Mouse (Mus musculus): ENCODE measurements around the gene Fn1.

Fn1 gene

DNA sequence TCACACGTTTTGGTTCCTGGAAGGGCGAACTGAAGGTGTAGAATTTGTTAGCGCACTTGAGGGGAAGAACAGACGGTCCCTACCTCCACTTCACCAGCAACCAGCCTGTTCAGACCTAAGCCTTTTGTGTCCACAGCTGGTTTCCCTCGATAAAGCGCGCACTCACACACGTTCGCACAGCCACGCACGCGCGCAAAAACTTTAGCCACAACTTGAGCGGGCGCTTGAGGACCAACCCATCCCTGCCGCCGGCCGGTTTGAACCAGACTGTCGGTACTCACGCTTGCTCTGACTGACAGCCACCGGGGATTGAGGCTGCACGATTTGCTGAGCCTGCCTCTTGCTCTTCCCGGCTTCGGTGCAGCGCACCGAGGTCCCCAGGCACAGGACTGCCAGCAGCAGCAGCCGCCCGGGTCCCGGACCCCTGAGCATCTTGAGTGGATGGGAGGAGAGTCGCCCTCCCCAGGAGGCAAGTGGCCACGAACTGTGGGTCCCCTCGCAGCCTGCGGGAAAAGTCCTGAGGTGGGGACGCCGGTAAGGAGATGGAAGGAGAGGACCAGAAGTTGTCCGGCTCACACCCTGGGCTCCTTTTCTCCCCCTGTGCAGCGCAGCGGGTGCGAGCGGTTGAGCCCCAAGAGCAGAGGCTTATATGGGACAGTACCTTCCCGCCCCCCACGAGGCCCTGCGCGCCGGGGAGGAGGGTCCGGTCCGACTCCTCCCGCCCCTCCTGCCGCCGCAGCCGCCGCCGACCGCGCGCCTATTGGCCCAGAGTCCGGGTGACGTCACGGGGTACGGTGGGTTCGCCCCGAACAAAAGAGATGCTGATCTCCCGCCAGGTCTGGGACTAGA is at the start of gene Fn1:
Gene Fn1, minus strand, starts transcription at position 650 of the 849 bp plus-strand sequence.
- peak; percentile 94 for DNase-seq (ENCODE audit: low spot score)

DNA sequence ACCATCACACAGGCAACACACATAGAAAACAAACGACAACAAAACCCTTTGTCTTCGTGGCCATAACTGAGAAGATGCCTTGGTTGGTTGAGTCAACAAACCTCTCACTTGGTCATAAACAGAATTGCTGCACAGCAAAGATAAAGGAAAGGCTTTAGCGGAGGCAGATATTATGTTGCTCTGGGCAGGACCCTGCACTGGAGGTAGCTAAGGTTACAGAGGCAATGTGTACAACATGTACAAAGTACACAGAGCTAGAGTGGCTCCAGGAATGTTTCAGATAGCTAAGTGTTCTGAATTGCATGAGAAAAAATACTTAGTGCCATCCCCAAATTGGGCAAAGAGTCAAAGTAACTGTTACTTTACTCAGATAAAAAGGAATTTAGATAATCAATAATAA is 43.1 kb upstream of the Fn1 start:
- no peak for DNase-seq (ENCODE audit: low spot score)

DNA sequence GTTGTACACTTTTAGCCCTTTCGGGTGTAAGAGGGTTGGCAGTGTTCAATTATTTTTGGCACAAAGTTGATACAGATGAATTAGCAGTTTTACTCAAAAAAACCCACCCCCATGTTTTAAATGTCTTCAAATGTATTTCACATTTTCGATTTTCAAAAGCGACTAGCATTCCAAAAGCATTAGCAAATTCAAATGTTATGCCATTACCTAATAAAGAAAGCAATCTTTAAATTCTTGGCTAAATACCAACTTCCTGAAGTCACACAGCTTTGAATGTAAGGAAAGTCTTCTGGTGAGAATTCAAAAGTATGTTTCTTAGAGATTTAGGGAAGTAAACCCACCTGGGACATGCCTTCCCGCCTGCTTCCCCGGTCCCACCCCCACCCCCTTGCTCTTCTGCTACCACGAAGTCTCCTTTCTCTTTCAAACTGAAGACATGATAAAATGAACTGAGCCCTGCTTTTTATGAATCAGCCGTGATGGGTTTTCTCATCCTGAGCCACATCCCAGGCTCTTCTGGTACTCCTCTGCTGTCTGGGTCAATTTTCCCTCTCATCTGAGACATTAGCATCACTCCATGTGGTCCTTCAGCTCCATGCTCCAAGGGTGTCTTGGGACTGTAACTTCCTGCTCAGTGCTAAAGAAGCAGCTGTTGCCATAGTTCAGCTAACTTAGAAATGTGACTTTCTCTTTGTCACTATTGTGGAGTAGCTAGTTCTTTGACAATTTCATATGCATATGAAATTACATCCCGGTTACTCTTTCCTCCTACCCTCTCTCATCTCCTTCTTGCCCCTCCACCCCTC is 38.7 kb upstream of the Fn1 start:
- no peak for DNase-seq (ENCODE audit: low spot score)

DNA sequence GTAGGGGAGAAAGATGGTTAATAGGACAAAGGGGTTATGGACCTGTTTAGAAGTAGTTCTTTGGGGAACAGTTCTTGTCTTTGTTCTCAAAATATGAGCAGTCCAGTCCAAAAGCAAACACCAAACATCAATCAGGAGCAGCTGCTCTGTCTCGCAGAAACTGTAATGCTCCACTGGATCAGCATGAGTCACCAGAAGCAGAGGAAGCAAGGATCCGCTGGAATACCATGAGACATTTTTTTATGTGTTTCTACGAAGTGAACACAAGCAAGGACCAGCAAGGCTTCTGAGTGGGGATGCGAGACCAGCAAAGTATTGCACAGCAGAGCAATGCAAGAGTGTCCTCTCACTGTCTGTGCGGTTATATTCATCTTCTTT is 35.9 kb upstream of the Fn1 start:
- no peak for DNase-seq (ENCODE audit: low spot score)

DNA sequence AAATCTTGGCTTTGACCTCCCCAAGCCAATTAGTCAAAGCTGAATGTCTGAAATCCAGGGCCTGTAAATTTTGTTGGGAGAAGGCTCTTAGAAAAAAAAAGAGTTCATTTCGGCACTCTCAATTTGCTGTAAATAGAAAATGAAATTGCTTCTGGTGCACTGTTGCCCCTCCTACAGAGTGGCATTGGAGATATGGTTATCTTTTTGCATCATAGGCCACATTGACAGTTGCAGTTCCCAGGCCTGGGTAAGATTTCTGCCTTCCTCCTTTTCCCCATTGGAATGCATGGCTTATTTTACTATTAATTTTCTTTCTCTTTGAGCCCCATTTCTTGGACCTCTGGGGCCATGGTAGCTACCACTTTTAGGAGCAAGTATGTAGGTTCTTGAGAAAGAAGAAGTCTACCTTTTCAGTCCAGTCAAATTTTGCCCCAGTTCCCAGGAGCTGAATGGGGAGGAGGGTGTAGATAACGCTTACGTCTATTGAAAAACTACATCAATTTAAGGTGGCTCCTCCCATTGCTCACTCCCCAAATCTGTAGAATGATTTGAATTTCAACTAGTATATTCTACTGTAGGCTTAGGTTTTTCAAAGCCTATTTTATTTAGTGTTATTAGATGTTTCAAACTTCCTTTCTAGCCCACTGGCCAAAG is 35.4 kb upstream of the Fn1 start:
- no peak for DNase-seq (ENCODE audit: low spot score)

DNA sequence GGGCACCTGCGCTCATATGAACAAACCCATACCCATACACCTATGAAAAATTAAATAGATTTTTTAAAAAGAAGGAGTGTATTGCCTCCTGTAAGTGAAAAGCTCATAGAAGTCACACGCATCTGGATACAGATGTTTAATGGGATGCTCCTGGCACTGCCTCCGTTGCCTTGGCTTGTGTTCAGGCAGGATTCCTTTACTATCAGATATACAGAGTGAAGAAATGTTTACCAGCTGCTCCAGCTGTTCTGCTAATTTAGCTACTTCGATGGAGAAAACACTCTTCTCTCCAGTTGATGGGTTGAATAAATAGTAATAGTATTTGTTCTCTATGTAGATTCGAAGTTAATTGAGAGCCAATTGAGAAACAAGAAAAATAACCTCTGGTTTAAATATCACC is 33.8 kb upstream of the Fn1 start:
- DNase-seq (ENCODE audit: low spot score) = no peak

DNA sequence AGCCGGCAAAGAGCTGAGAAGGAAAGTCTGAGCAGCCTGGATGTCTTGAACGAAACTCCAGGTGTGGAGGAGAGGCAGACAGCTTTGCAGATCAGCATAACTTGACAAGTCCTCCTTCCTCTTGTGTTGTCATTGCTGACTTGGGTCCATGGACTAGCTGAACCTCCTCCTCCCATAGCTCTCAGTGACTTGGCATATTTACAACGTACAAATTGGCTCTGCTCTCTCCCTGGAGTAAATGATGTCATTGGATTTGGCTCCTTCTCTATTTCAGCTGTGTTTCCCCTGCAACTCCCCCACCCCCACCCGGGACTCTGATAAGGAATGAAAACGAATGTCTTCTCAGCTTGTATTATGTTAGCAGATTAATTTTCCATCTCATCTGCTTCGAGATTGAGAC is 30.7 kb upstream of the Fn1 start:
- no peak for DNase-seq (ENCODE audit: low spot score)

DNA sequence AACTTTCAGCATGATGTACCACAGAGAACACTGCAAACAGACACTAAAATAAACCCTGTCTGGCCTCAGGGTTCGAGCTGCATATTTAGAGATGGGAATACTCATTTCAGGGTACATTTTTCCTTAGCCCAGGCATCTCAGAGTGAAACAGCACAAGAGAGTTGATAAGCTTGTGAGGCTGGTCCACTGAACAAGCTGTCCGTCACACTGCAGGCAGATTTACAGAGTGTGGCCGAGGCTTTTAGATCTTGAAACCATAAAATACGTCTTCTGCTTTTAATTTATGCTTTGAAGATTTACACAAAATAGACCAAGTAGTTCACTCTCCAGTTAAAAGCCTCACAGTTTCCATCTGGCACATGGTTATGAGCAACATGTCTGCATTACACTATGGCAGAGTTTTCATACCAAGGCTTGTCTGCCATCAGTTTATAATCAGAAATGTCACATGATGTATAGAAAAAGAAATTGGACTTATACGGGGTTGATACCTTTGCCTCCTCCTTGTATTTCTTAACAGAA is 29.3 kb upstream of the Fn1 start:
- DNase-seq (ENCODE audit: low spot score) = no peak

DNA sequence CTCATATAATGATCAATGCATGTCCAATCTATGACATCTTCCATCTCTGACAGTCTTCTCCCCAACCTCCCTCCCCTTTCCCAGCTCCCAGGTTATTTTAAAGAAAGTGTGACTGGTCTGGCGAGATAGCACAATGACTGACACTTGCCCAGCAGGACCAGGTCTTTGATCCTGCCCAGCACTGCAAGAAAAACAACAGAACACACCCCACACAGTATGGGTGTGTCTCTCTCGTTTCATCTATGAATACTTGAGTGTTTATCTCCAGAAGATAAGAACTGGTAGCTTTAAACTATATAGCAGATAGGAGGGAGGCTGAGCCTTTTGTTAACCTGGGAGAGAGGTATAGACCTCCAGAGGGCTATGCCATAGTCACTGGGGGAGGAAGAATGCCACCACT is 28.3 kb upstream of the Fn1 start:
- no peak for DNase-seq (ENCODE audit: low spot score)

DNA sequence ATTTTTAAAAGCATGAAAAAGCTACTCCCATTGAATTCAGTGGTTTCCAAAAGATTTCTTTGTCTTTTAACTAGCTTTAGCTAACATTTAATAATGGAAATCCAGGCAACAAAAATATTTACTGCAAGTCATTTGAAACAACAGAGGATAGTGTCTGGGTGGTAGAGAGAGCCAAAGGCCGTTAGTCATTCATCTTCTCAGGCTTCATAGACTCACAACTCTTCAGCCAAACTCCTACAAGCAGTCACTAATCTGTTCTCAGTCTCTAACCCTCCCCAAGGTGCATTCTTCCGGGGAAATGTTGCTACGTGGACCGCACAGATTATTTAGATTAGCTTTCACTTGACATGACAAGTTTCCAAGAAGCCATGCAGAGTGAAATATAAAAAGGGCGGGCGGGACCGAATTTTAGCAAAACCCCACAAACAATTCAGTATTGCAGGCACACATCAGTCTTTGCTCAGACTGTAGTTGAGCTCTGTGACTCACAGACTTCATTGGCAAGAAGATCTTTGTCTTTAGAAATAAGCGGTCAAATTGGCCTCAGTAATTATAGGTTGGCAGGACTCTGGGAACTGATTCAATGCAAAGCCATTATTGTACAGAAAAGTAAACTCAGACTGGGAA is 27.2 kb upstream of the Fn1 start:
- no peak for DNase-seq (ENCODE audit: low spot score)

DNA sequence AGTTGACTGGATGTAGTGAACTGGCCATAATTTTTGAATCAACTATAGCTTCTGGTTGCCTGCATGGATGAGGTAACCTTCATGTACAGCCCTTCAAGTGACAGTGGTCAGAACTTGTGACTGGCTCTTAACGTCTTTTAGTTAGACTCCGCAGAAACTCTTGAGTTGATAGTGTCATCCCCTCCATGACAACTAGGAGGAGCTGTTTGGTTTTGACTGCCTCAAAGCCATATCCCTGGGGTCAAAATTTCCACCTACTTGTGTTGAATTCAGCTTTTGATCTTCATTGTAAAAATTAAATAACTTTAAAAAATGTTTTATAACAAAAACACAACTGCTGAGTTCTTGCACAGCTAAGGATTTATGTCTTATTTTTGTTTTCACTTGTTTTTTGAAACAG is 22.4 kb upstream of the Fn1 start:
- DNase-seq (ENCODE audit: low spot score) = no peak

DNA sequence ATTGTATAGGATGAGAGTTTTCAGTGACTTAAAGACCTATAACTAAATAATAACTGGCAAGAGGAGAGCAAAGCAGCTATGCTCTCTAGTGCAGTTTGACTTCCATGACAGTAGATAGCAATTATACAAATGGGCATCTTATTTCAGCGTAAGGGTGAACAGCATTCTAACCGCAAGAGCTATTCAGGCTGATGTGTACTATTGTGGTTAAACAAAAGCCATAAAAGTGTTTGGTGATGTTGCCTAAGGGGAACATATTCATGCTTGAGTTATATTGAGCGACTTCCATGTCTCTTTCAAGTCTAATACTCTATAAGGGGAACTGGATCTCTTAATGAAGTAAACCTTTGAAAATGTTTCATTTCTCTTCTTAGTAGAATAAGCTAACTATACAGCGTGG is 21.3 kb upstream of the Fn1 start:
- no peak for DNase-seq (ENCODE audit: low spot score)

DNA sequence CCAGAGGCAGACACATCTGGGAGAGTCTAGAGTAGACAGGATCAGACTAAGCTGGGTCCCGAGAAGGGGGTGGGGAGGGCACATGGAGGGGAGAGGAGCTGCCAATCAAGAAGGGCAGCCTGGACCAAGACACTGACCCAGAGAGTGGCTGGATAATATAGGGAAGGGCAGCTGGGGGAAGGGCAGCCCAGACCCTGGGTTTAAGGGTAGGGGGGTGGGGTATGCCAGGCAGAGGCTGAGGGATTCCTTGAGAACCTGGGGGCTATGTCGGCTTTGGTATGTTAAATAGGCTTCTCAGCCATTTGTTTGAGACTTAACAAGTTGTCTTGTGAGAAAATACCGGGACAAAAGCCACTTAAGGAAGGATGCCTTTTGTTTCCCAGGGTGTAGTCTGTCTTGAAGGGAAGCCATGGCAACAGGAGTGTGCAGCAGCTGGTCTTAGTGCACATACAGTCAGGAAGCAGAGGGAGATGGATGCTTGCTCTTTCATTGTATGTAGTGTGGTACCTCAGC is 20.5 kb upstream of the Fn1 start:
- DNase-seq (ENCODE audit: low spot score) = no peak

DNA sequence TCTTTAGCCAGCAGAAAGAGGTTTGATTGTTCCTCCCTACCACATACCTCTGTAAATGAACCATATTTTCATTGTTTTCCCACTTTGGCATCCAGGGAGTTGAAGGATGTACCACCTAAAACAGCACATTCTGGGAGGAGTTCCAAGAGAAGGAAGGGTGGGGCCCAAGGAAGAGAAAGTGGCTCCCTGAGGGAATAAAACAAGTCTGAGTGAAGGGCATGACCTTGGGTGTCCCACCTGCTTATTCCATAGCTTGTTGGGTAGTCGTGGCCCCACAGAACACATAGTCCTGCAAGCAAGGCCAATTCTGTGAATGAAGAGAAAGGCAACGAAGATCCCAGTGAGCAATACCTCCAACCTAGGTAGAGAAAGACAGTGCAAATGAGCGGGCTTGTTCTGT is 19.3 kb upstream of the Fn1 start:
- no peak for DNase-seq (ENCODE audit: low spot score)

DNA sequence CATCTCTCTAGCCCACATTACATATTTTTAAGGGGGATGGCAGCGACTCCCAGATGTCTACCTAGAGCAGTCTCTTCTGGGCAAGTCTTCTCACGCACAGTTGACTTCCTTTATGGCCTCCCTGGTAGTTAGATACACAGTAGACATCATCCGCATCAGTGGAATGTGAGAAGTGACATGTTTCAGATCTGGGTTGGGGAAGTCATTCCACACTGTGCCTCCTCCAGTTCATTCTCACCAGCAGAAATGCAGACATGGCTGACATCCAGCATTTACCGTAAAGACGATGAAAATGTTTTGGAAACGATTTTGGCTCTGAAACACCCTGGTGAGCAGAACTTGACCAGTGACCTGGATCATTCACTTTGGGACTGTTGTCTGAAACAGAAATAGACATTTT is 10.2 kb upstream of the Fn1 start:
- no peak for DNase-seq (ENCODE audit: low spot score)

- no peak for DNase-seq (ENCODE audit: low spot score)
These were observed 5.6 kb upstream of the Fn1 start for GRCm38 (mm10) chr1:71658632-71659031.

- no peak for DNase-seq (ENCODE audit: low spot score)
These were observed 3.3 kb upstream of the Fn1 start for GRCm38 (mm10) chr1:71656309-71656708.

DNA sequence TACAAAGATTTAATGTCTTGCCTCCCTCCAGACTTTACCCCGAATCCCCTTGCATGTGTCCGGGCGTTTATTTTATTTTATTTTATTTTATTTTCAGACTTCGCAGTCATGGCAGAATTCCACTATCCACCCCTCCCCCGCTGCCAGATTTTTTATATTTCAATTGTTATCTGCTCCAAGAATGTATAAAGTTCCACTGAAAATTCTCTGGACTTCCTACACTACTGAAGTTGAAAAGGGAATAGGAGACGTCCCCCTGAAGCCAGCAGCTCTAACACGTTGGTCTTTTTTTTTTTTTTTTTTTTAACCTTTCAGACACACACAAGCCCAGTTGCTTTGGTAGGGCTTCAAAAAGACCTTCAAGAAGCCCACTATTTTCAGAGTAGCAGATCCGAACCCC is 1.2 kb upstream of the Fn1 start:
- no peak for DNase-seq (ENCODE audit: low spot score)

DNA sequence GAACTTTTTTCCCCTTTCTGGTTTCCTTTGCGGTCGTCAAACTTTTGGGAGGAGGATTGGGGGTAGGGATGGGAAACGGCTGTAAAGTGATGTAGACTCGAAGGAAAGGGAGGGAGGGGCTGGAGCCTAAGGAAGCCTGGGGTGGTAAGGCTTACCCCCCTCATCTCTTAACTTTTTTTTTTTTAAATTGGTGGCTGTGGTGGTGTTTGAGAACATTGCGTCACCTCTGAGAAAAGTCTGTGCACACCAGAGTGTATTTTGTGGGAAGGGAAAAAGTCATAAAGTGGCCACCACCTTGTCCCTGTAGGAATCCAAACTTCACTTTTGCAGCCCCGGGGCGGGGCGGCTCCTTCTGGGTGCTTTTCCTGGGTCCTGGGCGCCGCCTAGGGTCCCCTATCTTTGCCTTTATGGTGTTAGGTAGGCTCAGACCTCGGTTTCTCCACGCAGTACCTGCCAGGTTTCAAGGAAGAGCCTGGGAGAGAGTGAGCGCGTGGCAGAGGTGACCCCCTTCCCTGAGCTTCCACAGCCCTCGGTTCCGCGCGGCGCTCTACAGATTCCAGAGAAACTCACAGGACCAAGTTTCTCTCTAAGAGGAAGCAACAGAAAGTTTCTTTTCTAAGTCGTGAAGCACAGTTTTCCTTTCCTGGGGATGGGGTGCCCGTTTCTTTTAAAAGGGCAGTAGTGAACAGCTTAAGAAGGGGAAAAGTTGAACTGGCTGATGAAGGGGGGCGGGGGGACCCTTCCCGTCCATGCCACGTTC is 580 bp upstream of the Fn1 start:
- DNase-seq (ENCODE audit: low spot score) = peak; percentile 55

DNA sequence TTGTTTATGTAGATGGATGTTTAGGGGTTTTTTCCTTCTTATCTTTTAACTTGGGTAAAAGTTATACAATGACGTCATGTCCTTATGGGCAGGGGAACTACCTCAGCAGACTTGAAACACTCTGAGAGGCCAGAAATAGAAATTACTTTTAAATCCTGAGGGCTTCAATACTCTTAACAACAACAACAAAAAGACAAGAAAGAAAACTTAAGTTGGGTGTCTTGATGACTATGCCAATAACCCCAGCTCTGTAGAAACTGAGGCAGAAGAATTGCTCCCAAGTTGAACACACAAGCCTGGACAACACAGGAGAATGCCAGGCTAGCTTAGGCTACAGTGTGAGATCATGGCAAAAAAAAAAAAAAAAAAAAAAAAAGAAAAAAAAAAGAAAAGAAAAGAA is 1.2 kb downstream of the Fn1 start:
- DNase-seq (ENCODE audit: low spot score) = no peak

GRCm38 (mm10) chr1:71651315-71651714 is 1.7 kb downstream of the Fn1 start:
- no peak for DNase-seq (ENCODE audit: low spot score)

Measured in testis, postnatal 10 days (tissue).